ENCODE assay signal across 9 mouse cellular contexts in the genomic region with DNA sequence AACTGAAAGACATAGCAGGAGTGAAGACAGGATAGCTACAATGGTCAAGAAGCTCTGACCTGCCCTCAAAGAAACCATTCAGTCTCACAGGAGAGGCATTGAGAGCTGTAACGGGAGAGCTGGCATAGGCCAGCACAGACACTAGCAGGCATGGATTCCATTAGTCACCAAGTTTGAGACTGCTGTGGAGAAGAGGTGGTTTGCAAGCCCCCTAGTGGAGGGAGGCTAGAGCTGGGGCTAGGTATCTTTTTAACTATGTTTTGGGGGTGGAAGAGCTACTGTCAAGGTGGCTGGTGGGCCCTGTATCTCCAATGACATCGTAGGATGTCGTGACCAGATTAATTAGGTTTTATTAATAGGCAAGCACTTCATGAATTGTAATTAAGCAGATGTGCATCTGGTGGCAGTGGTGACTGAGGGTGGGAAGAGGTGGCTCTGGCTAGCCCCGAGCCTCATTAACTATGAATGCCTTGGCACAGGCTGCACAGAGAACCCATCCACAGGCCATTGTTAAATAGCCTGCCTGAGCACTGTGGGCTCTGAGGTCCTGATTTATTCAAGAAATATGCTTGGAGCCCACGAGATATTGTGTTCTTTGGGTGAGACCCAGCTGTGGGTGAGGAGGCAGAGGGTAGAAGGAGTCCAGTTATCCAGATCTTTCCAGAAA. TPM values are rescaled to one million over a fixed set of nuclear protein-coding genes. Genes with fewer than 3 reads are reported as not detected.
DNase-seq lines count a peak whose midpoint lies in the region; ATAC-seq lines count a peak whose summit lies in the region.
"Had no signal": no experiment of that assay in that cellular context is flagged by ENCODE, and none has a peak within 500 bp of the region (broad histone marks: within the 10 kb centered on the region; RNA-seq: fewer than 3 reads in every experiment).

No protein-coding gene starts in this region.

- no peak overlapping the region for H3K9ac ChIP-seq in limb, embryonic 15.5 days
- no peak overlapping the region for H3K9ac ChIP-seq in hindbrain, embryonic 13.5 days
- no peak overlapping the region for H3K9ac ChIP-seq in neural tube, embryonic 14.5 days (replicated peaks; ENCODE audit: low read depth, low read length)
- H3K9ac ChIP-seq: limb, embryonic 13.5 days had no signal

- H3K4me1 ChIP-seq in limb, embryonic 15.5 days: no peaks in the 10 kb centered on the region
- no peaks in the 10 kb centered on the region for H3K4me1 ChIP-seq in limb, embryonic 10.5 days
- peaks cover 45% of the 10 kb centered on the region for H3K4me1 ChIP-seq in hindbrain, embryonic 13.5 days (replicated peaks)
- H3K4me1 ChIP-seq in neural tube, embryonic 14.5 days (ENCODE audit: control insufficient read depth, insufficient read depth, low read length): peaks cover 2% of the 10 kb centered on the region; the same call in 1 of the 2 replicates
- H3K4me1 ChIP-seq: limb, embryonic 13.5 days had no signal

- no peaks in the 10 kb centered on the region for H3K9me3 ChIP-seq in limb, embryonic 15.5 days
- H3K9me3 ChIP-seq in limb, embryonic 10.5 days (replicated peaks): no peaks in the 10 kb centered on the region
- H3K9me3 ChIP-seq in hindbrain, embryonic 13.5 days: no peaks in the 10 kb centered on the region
- no peaks in the 10 kb centered on the region for H3K9me3 ChIP-seq in neural tube, embryonic 14.5 days (ENCODE audit: control insufficient read depth, low read length)
- H3K9me3 ChIP-seq: limb, embryonic 13.5 days had no signal

- H3K27ac ChIP-seq in limb, embryonic 15.5 days: no peak overlapping the region
- H3K27ac ChIP-seq in limb, embryonic 10.5 days: no peak overlapping the region
- H3K27ac ChIP-seq in hindbrain, embryonic 13.5 days: no peak overlapping the region
- no peak overlapping the region for H3K27ac ChIP-seq in neural tube, embryonic 14.5 days (ENCODE audit: low read depth, low read length)
- H3K27ac ChIP-seq: limb, embryonic 13.5 days had no signal

- peak; percentile 32; the same call in 1 of the 2 replicates for ATAC-seq in limb, embryonic 15.5 days (ENCODE audit: insufficient number of reproducible peaks, low FRiP score, low TSS enrichment, low read depth)
- peak; percentile 89 for ATAC-seq in hindbrain, embryonic 13.5 days (ENCODE audit: low FRiP score)
- ATAC-seq in neural tube, embryonic 14.5 days (ENCODE audit: low read depth): peak; percentile 79

- 60% methylated on average over 5 of the region's 5 CpGs for WGBS in limb, embryonic 15.5 days
- WGBS in limb, embryonic 10.5 days: 75% methylated on average over 5 of the region's 5 CpGs
- 32% methylated on average over 5 of the region's 5 CpGs for WGBS in hindbrain, embryonic 13.5 days
- WGBS in neural tube, embryonic 14.5 days: 24% methylated on average over 5 of the region's 5 CpGs

- no peaks in the 10 kb centered on the region for H3K36me3 ChIP-seq in limb, embryonic 15.5 days
- H3K36me3 ChIP-seq in limb, embryonic 10.5 days: no peaks in the 10 kb centered on the region
- H3K36me3 ChIP-seq in hindbrain, embryonic 13.5 days: no peaks in the 10 kb centered on the region
- no peaks in the 10 kb centered on the region for H3K36me3 ChIP-seq in neural tube, embryonic 14.5 days (ENCODE audit: control insufficient read depth, insufficient read depth, low read length)
- H3K36me3 ChIP-seq: limb, embryonic 13.5 days had no signal

- no peaks in the 10 kb centered on the region for H3K27me3 ChIP-seq in limb, embryonic 15.5 days
- no peaks in the 10 kb centered on the region for H3K27me3 ChIP-seq in limb, embryonic 10.5 days (ENCODE audit: low read depth, poor library complexity, severe bottlenecking)
- H3K27me3 ChIP-seq in hindbrain, embryonic 13.5 days: no peaks in the 10 kb centered on the region
- H3K27me3 ChIP-seq in neural tube, embryonic 14.5 days (ENCODE audit: control insufficient read depth, insufficient read depth, low read length): no peaks in the 10 kb centered on the region
- H3K27me3 ChIP-seq: limb, embryonic 13.5 days had no signal

- no peak for DNase-seq in limb, embryonic 10.5 days (ENCODE audit: low spot score)
- peak; percentile 45 for DNase-seq in embryo, embryonic 10.5 days (ENCODE audit: low spot score)
- no peak for DNase-seq in urinary bladder, postnatal 10 days (ENCODE audit: low spot score)
- no peak for DNase-seq in adrenal gland, adult 8-10 months
- no peak for DNase-seq in thymus, postnatal 36 days

- H3K4me2 ChIP-seq in limb, embryonic 15.5 days: no peak overlapping the region
- H3K4me2 ChIP-seq in hindbrain, embryonic 13.5 days: no peak overlapping the region
- H3K4me2 ChIP-seq in neural tube, embryonic 14.5 days (ENCODE audit: low read depth, low read length): no peak overlapping the region
- H3K4me2 ChIP-seq: limb, embryonic 13.5 days had no signal

- no peak overlapping the region for H3K4me3 ChIP-seq in limb, embryonic 15.5 days
- H3K4me3 ChIP-seq in limb, embryonic 10.5 days: no peak overlapping the region
- H3K4me3 ChIP-seq in hindbrain, embryonic 13.5 days: no peak overlapping the region
- H3K4me3 ChIP-seq in neural tube, embryonic 14.5 days (ENCODE audit: low read depth, low read length): no peak overlapping the region
- H3K4me3 ChIP-seq: limb, embryonic 13.5 days had no signal

RNA-seq across cellular contexts. Expression of a gene that starts 48.6 kb away (rescaled TPM):
- polyA plus RNA-seq in limb, embryonic 15.5 days (2015; fragmentation: Nextera tagmentation; extraction: Ambion mirVana): 0.30 and 0.51 TPM in 2 replicates
- polyA plus RNA-seq in limb, embryonic 10.5 days (2016; fragmentation: Nextera tagmentation; extraction: Ambion mirVana): 0.13 and 0.19 TPM in 2 replicates
- 7.1 and 7.9 TPM in 2 replicates for polyA plus RNA-seq in hindbrain, embryonic 13.5 days (2015; fragmentation: Nextera tagmentation; extraction: Ambion mirVana)
- 9.5 and 11.6 TPM in 2 replicates for polyA plus RNA-seq in neural tube, embryonic 14.5 days (2014; fragmentation: Nextera tagmentation; extraction: Ambion mirVana)
- total RNA-seq in adrenal gland, adult 8-10 months (2022): 10 to 100 TPM in 2 of 4 experiments, 1 to 10 TPM in 2; 5.2 to 15.0 (median 10.0) TPM

Comparison
In these comparisons a context has a peak if more than half of its experiments do, and no peak if none do; other contexts are left out.
1. ATAC-seq: peak in every context shown above with its lines; median percentile 89 in hindbrain, embryonic 13.5 days; 79 in neural tube, embryonic 14.5 days; 32 in limb, embryonic 15.5 days.